ENCODE assay signal across 18 mouse cellular contexts in genomic region chr1:52502296-52502695, GRCm38 (mm10). TPM values are rescaled to one million over a fixed set of nuclear protein-coding genes. Genes with fewer than 3 reads are reported as not detected.
DNase-seq lines count a peak whose midpoint lies in the region; ATAC-seq and TF ChIP-seq lines count a peak whose summit lies in the region.
"Had no signal": no experiment of that assay in that cellular context is flagged by ENCODE, and none has a peak within 500 bp of the region (broad histone marks: within the 10 kb centered on the region; RNA-seq: fewer than 3 reads in every experiment).

No protein-coding gene starts in this region.

- TF ChIP-seq POLR2A in testis, adult 2 months (IDR thresholded peaks at IDR 0.05; ENCODE audit: control insufficient read depth, low read depth, low read length), result no peak

- H3K4me1 ChIP-seq in testis, adult 2 months (ENCODE audit: control insufficient read depth, insufficient read depth, low read length), result peaks cover 3% of the 10 kb centered on the region
- H3K4me1 ChIP-seq: embryonic facial prominence, embryonic 12.5 days; neural tube, embryonic 12.5 days had no signal

- H3K36me3 ChIP-seq in testis, adult 2 months (ENCODE audit: control insufficient read depth, insufficient read depth, low read length), result no peaks in the 10 kb centered on the region
- H3K36me3 ChIP-seq: embryonic facial prominence, embryonic 12.5 days; forebrain, embryonic 15.5 days; hindbrain, embryonic 13.5 days; limb, embryonic 12.5 days; liver, embryonic 15.5 days; midbrain, embryonic 12.5 days; neural tube, embryonic 12.5 days had no signal

- peak; percentile 35 for ATAC-seq in frontal cortex, adult (ENCODE audit: low TSS enrichment)
- ATAC-seq: forebrain, embryonic 15.5 days had no signal

- DNase-seq in frontal cortex, postnatal 25 days (ENCODE audit: low spot score in 2 of 2), result no peak
- no peak for DNase-seq in left cerebral cortex, adult 2 months (ENCODE audit: extremely low spot score in 1 of 2, low spot score in 2 of 2)
- no peak for DNase-seq in left cerebral cortex, adult 9 months (ENCODE audit: low spot score in 2 of 2)
- no peak for DNase-seq in testis, postnatal 10 days (ENCODE audit: low spot score)
- no peak for DNase-seq in kidney, adult 8-10 months
- DNase-seq: right cerebral cortex, adult 18-20 months; thymus, adult 18-20 months had no signal

- no peak for TF ChIP-seq CTCF in left cerebral cortex, adult 2 months (IDR thresholded peaks at IDR 0.05)
- TF ChIP-seq CTCF in testis, adult 2 months (IDR thresholded peaks at IDR 0.05; ENCODE audit: control insufficient read depth, insufficient read depth, insufficient replicate concordance, low read depth, low read length), result no peak

- no peak overlapping the region for H3K4me3 ChIP-seq in left cerebral cortex, adult 2 months
- H3K4me3 ChIP-seq in testis, adult 2 months (ENCODE audit: control insufficient read depth, low read depth, low read length), result no peak overlapping the region
- H3K4me3 ChIP-seq: embryonic facial prominence, embryonic 12.5 days; forebrain, embryonic 15.5 days; hindbrain, embryonic 13.5 days; limb, embryonic 12.5 days; liver, embryonic 15.5 days; midbrain, embryonic 12.5 days; neural tube, embryonic 12.5 days had no signal

- H3K27me3 ChIP-seq in testis, adult 2 months (ENCODE audit: control insufficient read depth, insufficient read depth, low read length), result no peaks in the 10 kb centered on the region
- H3K27me3 ChIP-seq: CH12.LX; forebrain, embryonic 15.5 days; hindbrain, embryonic 13.5 days; limb, embryonic 12.5 days; neural tube, embryonic 12.5 days had no signal

- intact Hi-C loops in left cerebral cortex, adult 2 months (cut with DNase I), result loop anchor here (5.0 kb wide), 1 partner anchor 95 kb away; no protein-coding TSS in a partner anchor

- H3K27ac ChIP-seq in left cerebral cortex, adult 2 months, result peak overlapping the region; percentile 95; the same call in 1 of the 2 replicates
- H3K27ac ChIP-seq in testis, adult 2 months (ENCODE audit: control insufficient read depth, insufficient read depth, low read depth, low read length), result peak overlapping the region; percentile 62
- H3K27ac ChIP-seq: embryonic facial prominence, embryonic 12.5 days; forebrain, embryonic 15.5 days; hindbrain, embryonic 13.5 days; limb, embryonic 12.5 days; liver, embryonic 15.5 days; macrophage; midbrain, embryonic 12.5 days; neural tube, embryonic 12.5 days had no signal

RNA-seq across cellular contexts. Expression of gene Nab1, which starts 1.8 kb away (rescaled TPM):
- total RNA-seq in left cerebral cortex, adult 2 months (2021), result 10 to 100 TPM; 35.3 to 39.2 TPM
- polyA plus RNA-seq in testis, adult 2 months (2012; rRNA removed), result 2.8 and 3.0 TPM in 2 replicates
